Mouse (Mus musculus) midbrain, embryonic 16.5 days (tissue): ENCODE data around the gene Ppp1r2. TPM values are rescaled to one million over a fixed set of nuclear protein-coding genes. Genes with fewer than 3 reads are reported as not detected.
A peak's percentile ranks its signal among the peaks of the same experiment; 100 is the strongest.

Experiments
- ATAC-seq: fragments of 200-750 bp; cut with Nextera tagmentation; 2 replicates; pipeline ENCODE4 v1.8.0; 2017; ENCODE audit warnings: moderate TSS enrichment
- H3K27ac ChIP-seq: fragments of 300-500 bp; sonication (generic); 2 replicates; pipeline ENCODE4 v1.5.1; 2014; ENCODE audit warnings: mild to moderate bottlenecking, low read length, mixed read lengths
- H3K27me3 ChIP-seq: fragments of 300-500 bp; sonication (generic); 2 replicates; pipeline ENCODE4 v1.6.1; 2014; ENCODE audit warnings: low read depth, low read length, mixed read lengths; ENCODE audit not compliant: control insufficient read depth, insufficient read depth
- H3K36me3 ChIP-seq: fragments of 300-500 bp; sonication (generic); 2 replicates; pipeline ENCODE4 v1.6.1; 2014; ENCODE audit warnings: mild to moderate bottlenecking, low read length, moderate library complexity, mixed read lengths; ENCODE audit not compliant: control insufficient read depth, insufficient read depth
- H3K4me1 ChIP-seq: fragments of 300-500 bp; sonication (generic); 2 replicates; pipeline ENCODE4 v1.6.1; 2014; ENCODE audit warnings: mild to moderate bottlenecking, low read length, mixed read lengths; ENCODE audit not compliant: control insufficient read depth, insufficient read depth
- H3K4me2 ChIP-seq: fragments of 300-500 bp; sonication (generic); 2 replicates; pipeline ENCODE4 v1.6.1; 2014; ENCODE audit warnings: mild to moderate bottlenecking, low read length, mixed read lengths
- H3K4me3 ChIP-seq: fragments of 300-500 bp; sonication (generic); 2 replicates; pipeline ENCODE4 v1.5.1; 2014; ENCODE audit warnings: low read depth, mild to moderate bottlenecking, low read length, moderate library complexity, mixed read lengths
- H3K9ac ChIP-seq: fragments of 300-500 bp; sonication (generic); 2 replicates; pipeline ENCODE4 v1.6.1; 2014; ENCODE audit warnings: low read depth, low read length, mixed read lengths
- H3K9me3 ChIP-seq: fragments of 300-500 bp; sonication (generic); replicated peaks from 2 replicates; pipeline ENCODE4 v1.6.1; 2014; ENCODE audit warnings: mild to moderate bottlenecking, low read length, mixed read lengths; ENCODE audit not compliant: control insufficient read depth, poor library complexity, severe bottlenecking
- WGBS: fragments of 180-500 bp; shearing (Covaris S2); extraction: QIAGEN DNeasy Blood & Tissue Kit; methylation state at CpG from one replicate; pipeline ENCODE4 v1.1.7; 2014; 5-methylcytosine and 5-hydroxymethylcytosine counted together
- microRNA-seq: library from miRNA; unstranded; fragments of <30 nt; microRNA quantifications from one replicate; pipeline ENCODE4, GENCODE M21; 2017
- polyA plus RNA-seq: library from polyadenylated mRNA; unstranded; fragments of >200 nt; fragmentation: Nextera tagmentation; extraction: Ambion mirVana; gene quantifications from 2 replicates; pipeline ENCODE4 v1.2.1, GENCODE M21; 2015

The Ppp1r2 gene
- polyA plus RNA-seq, 1 experiment from 2014 or later, result 90.3 TPM

- no peak for ATAC-seq
- Histone ChIP-seq H3K4me1 (no peaks in the 10 kb centered on the region), H3K9ac (no peak overlapping the region), H3K9me3 (no peaks in the 10 kb centered on the region), H3K4me2 (no peak overlapping the region), H3K4me3 (no peak overlapping the region), H3K36me3 (no peaks in the 10 kb centered on the region), H3K27me3 (no peaks in the 10 kb centered on the region), H3K27ac (no peak overlapping the region)
- WGBS, result 84% methylated on average over 5 of the region's 5 CpGs
These were observed 65.2 kb downstream of the Ppp1r2 start for GRCm38 (mm10) chr16:31209911-31210310.

- H3K4me1 ChIP-seq, result peaks cover 4% of the 10 kb centered on the region; the same call in 1 of the 2 replicates
- no peaks in the 10 kb centered on the region for H3K27me3 ChIP-seq
- H3K36me3 ChIP-seq, result no peaks in the 10 kb centered on the region
- no peak overlapping the region for H3K27ac ChIP-seq
- H3K4me2 ChIP-seq, result no peak overlapping the region
- H3K9ac ChIP-seq, result no peak overlapping the region
- no peak for ATAC-seq
- H3K4me3 ChIP-seq, result no peak overlapping the region
- WGBS, result 92% methylated on average over 5 of the region's 7 CpGs
- H3K9me3 ChIP-seq, result no peaks in the 10 kb centered on the region
These were observed 69.4 kb downstream of the Ppp1r2 start for GRCm38 (mm10) chr16:31205726-31206125.

DNA sequence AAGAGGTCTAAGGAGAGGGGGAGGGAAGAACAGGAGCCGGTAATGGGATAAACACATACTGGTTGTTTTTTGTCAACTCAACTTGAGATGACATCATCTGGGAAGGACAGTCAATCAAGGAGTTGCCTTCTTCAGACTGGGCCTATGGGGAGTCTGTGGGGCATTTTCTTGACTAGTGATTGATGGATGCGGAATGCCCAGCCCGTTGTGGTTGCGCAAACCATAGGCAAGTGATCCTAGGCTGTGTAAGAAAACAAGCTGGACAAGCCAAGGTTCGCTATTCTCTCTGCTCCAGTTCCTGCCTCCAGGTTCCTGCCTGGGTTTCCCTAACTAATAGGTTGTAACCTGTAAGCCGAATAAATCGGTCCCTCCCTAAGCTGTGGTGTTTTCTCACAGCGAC, 69.9 kb downstream of the Ppp1r2 start:
- Histone ChIP-seq H3K4me3 (no peak overlapping the region), H3K27me3 (no peaks in the 10 kb centered on the region), H3K9ac (no peak overlapping the region), H3K36me3 (no peaks in the 10 kb centered on the region), H3K4me2 (no peak overlapping the region), H3K9me3 (no peaks in the 10 kb centered on the region), H3K4me1 (peaks cover 4% of the 10 kb centered on the region; the same call in 1 of the 2 replicates), H3K27ac (no peak overlapping the region)
- no peak for ATAC-seq
- 95% methylated on average over 8 of the region's 8 CpGs for WGBS

- Histone ChIP-seq H3K9me3 (no peaks in the 10 kb centered on the region), H3K27ac (no peak overlapping the region), H3K9ac (no peak overlapping the region), H3K36me3 (no peaks in the 10 kb centered on the region), H3K4me1 (peaks cover 11% of the 10 kb centered on the region), H3K4me3 (no peak overlapping the region), H3K4me2 (no peak overlapping the region), H3K27me3 (no peaks in the 10 kb centered on the region)
- no peak for ATAC-seq
- WGBS, result 78% methylated on average over 1 of the region's 1 CpGs
These were observed 70.9 kb downstream of the Ppp1r2 start for GRCm38 (mm10) chr16:31204216-31204615.

GRCm38 (mm10) chr16:31201704-31202103, 73.4 kb downstream of the Ppp1r2 start:
- Histone ChIP-seq H3K27me3 (no peaks in the 10 kb centered on the region), H3K4me2 (peak overlapping the region; percentile 75), H3K9me3 (no peaks in the 10 kb centered on the region), H3K4me1 (peaks cover 17% of the 10 kb centered on the region), H3K9ac (no peak overlapping the region), H3K4me3 (no peak overlapping the region), H3K27ac (peak overlapping the region; percentile 95; the same call in 1 of the 2 replicates), H3K36me3 (no peaks in the 10 kb centered on the region)
- ATAC-seq, result no peak; the same call in 1 of the 2 replicates
- 81% methylated on average over 2 of the region's 2 CpGs for WGBS

Small RNA genes within 50 kb of the gene (microRNA-seq; reads per million reads assigned to microRNA genes)
- not detected for gene Gm27415

Other genes starting within 250 kb of the Ppp1r2 start
- gene Xxylt1, start 193.8 kb downstream of the Ppp1r2 start, polyA plus RNA-seq, result 12.4 and 13.7 TPM in 2 replicates
- gene Acap2, start 74.0 kb downstream of the Ppp1r2 start, polyA plus RNA-seq, result 8.9 and 11.3 TPM in 2 replicates
- gene Apod, start 39.5 kb upstream of the Ppp1r2 start, polyA plus RNA-seq, result 83.5 and 89.1 TPM in 2 replicates
- 113 and 124 TPM in 2 replicates for gene Bdh1, start 147.0 kb upstream of the Ppp1r2 start, polyA plus RNA-seq